Mouse (Mus musculus) lung, adult 2 months (tissue): ENCODE data around the gene 1110059E24Rik. TPM values are rescaled to one million over a fixed set of nuclear protein-coding genes. Genes with fewer than 3 reads are reported as not detected.

Experiments
- DNase-seq: peaks from one replicate; pipeline ENCODE4 v3.0.0; 2022
- H3K4me1 ChIP-seq: fragments of 200-500 bp; 2 replicates; pipeline ENCODE4 v1.6.1; 2011; ENCODE audit warnings: low read length; ENCODE audit not compliant: control insufficient read depth, insufficient read depth
- H3K4me3 ChIP-seq: fragments of 200-500 bp; replicated peaks from 2 replicates; pipeline ENCODE3; 2011; ENCODE audit warnings: low read depth, mild to moderate bottlenecking, control low read depth, low read length; ENCODE audit errors: extremely low read depth
- CTCF ChIP-seq: fragments of 200-500 bp; IDR thresholded peaks from 2 replicates; pipeline ENCODE4 v1.5.1; 2011; ENCODE audit warnings: mild to moderate bottlenecking, low read length, control low read depth; ENCODE audit not compliant: insufficient read depth
- POLR2A ChIP-seq: fragments of 200-500 bp; IDR thresholded peaks from 2 replicates; pipeline ENCODE4 v1.6.1; 2011; ENCODE audit warnings: low read depth, mild to moderate bottlenecking, control low read depth, low read length, borderline replicate concordance; ENCODE audit errors: extremely low read depth
- WGBS: fragments of 180-500 bp; shearing (Covaris S2); methylation state at CpG from one replicate; pipeline ENCODE4 v1.1.7; 2018; 5-methylcytosine and 5-hydroxymethylcytosine counted together
- polyA plus RNA-seq: library from polyadenylated mRNA; depleted of rRNA; stranded (reverse); fragments of >200 nt; gene quantifications from 2 replicates; pipeline ENCODE4 v1.2.3, GENCODE M21; 2012

The 1110059E24Rik gene
- polyA plus RNA-seq, 1 experiment: 6.1 TPM

- 81% methylated on average over 6 of the region's 6 CpGs for WGBS
- no peak overlapping the region for H3K4me3 ChIP-seq
- H3K4me1 ChIP-seq: peaks cover 2% of the 10 kb centered on the region
- DNase-seq: no peak
- TF ChIP-seq POLR2A (no peak), CTCF (no peak)
These were observed 26.3 kb downstream of the 1110059E24Rik start for GRCm38 (mm10) chr19:21626271-21626988.

GRCm38 (mm10) chr19:21624148-21624535 is 28.6 kb downstream of the 1110059E24Rik start:
- Histone ChIP-seq H3K4me3 (no peak overlapping the region), H3K4me1 (peaks cover 2% of the 10 kb centered on the region; the same call in 1 of the 2 replicates)
- no peak for TF ChIP-seq CTCF
- no peak for DNase-seq
- WGBS: 76% methylated on average over 4 of the region's 4 CpGs

GRCm38 (mm10) chr19:21623410-21624147 is 29.2 kb downstream of the 1110059E24Rik start:
- Histone ChIP-seq H3K4me3 (no peak overlapping the region), H3K4me1 (peaks cover 2% of the 10 kb centered on the region; the same call in 1 of the 2 replicates)
- WGBS: 74% methylated on average over 3 of the region's 3 CpGs
- no peak for TF ChIP-seq CTCF
- TF ChIP-seq POLR2A: no peak
- no peak for DNase-seq

GRCm38 (mm10) chr19:21615801-21616200 is 37.0 kb downstream of the 1110059E24Rik start:
- DNase-seq: no peak
- TF ChIP-seq POLR2A (no peak), CTCF (no peak)
- H3K4me1 ChIP-seq: no peaks in the 10 kb centered on the region; the same call in 1 of the 2 replicates
- WGBS: 69% methylated on average over 3 of the region's 3 CpGs
- no peak overlapping the region for H3K4me3 ChIP-seq

GRCm38 (mm10) chr19:21611725-21612575 is 40.8 kb downstream of the 1110059E24Rik start:
- TF ChIP-seq CTCF (no peak), POLR2A (no peak)
- Histone ChIP-seq H3K4me1 (no peaks in the 10 kb centered on the region; the same call in 1 of the 2 replicates), H3K4me3 (no peak overlapping the region)
- no peak for DNase-seq
- WGBS: 84% methylated on average over 9 of the region's 9 CpGs

- DNase-seq: no peak
- TF ChIP-seq CTCF (no peak), POLR2A (no peak)
- Histone ChIP-seq H3K4me3 (no peak overlapping the region), H3K4me1 (no peaks in the 10 kb centered on the region; the same call in 1 of the 2 replicates)
- WGBS: 72% methylated on average over 6 of the region's 6 CpGs
These were observed 41.5 kb downstream of the 1110059E24Rik start for GRCm38 (mm10) chr19:21611297-21611696.

GRCm38 (mm10) chr19:21610240-21610639 is 42.5 kb downstream of the 1110059E24Rik start:
- H3K4me3 ChIP-seq: no peak overlapping the region
- WGBS: 81% methylated on average over 6 of the region's 6 CpGs
- TF ChIP-seq CTCF: no peak
- no peak for TF ChIP-seq POLR2A

GRCm38 (mm10) chr19:21605294-21605693 is 47.5 kb downstream of the 1110059E24Rik start:
- no peak for DNase-seq
- Histone ChIP-seq H3K4me1 (peaks cover 2% of the 10 kb centered on the region; the same call in 1 of the 2 replicates), H3K4me3 (no peak overlapping the region)
- 79% methylated on average over 3 of the region's 3 CpGs for WGBS
- TF ChIP-seq CTCF (no peak), POLR2A (no peak)

More at GRCm38 (mm10) chr19:21610240-21610639, 42.5 kb downstream of the 1110059E24Rik start:
- peaks cover 2% of the 10 kb centered on the region; the same call in 1 of the 2 replicates for H3K4me1 ChIP-seq
- no peak for DNase-seq

GRCm38 (mm10) chr19:21603836-21604235 is 48.9 kb downstream of the 1110059E24Rik start:
- no peak for DNase-seq
- TF ChIP-seq CTCF (no peak), POLR2A (no peak)
- 16% methylated on average over 3 of the region's 3 CpGs for WGBS
- peaks cover 2% of the 10 kb centered on the region; the same call in 1 of the 2 replicates for H3K4me1 ChIP-seq
- H3K4me3 ChIP-seq: no peak overlapping the region
